Mouse (Mus musculus) lung, postnatal 0 days (tissue): Measurements from ENCODE around the gene Alox12.

Experiments used
- CTCF ChIP-seq: IDR thresholded peaks from 2 replicates; pipeline ENCODE4 v1.5.1; 2016; ENCODE audit warnings: antibody characterized with exemption, mild to moderate bottlenecking
- EP300 ChIP-seq: IDR thresholded peaks from 2 replicates; pipeline ENCODE4 v1.6.1; 2016; ENCODE audit warnings: antibody characterized with exemption, mild to moderate bottlenecking, control low read depth

DNA sequence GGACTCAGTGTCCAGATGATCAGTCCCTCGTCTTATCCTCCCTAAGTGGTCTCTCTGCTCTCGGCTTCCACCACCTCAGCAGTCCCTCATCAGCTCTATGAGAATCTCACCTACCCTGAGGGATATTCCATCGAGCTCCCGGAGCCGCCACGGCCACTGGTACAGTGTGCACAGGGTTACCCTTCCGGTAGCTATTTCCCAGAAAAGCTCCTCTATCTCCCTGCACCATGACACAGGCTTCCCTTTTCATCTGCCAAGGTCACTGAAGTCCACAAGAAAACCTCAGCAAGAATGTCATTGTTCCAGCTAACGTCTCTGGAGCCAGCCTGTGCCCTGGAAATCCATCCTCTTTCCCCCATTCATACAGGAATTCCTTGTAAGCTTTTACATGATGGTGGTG lies 3.3 kb downstream of the Alox12 start:
- TF ChIP-seq CTCF (no peak), EP300 (no peak)
